Mouse (Mus musculus): ENCODE measurements at regions not wholly inside any gene's neighbourhood (a gene's known extent, or its start where the extent isn't known, plus 50 kb on each side); places are given as distances from the start of the nearest gene placed in this dataset.

DNA sequence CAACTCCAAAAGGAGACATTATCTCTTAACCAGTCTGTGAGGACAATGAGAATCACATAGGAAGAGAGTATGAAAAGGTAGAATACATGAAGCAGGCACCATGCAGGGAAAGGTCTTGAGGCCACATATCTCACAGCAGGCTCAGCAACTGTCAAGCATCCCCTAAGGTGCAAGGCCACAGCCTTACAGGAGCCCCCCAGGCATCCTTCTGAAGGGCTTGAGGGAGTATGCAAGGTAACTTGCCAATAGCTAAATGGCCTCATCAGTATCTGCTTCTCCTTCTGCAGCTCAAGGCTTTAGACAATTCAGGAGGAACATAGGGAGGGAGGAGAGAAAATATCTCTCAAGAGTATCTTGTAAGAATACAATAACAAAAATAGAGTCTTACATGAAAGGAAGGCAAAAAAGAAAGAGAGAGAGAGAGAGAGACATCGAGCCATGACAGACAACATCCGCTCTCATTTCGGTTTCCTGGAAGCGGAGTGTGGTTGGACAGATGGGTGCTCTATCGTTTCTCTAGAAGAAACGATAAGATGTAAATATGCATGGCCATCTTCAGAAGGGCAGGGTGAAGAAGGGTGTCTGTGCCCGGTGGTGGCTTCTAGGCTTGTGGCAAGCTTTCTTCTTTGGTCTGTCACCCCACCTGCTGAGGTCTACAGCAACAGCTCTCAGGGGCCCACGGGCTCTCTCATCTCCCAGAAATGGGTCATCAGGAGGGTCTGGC is 349.6 kb upstream of the 3110018I06Rik start:
- TF ChIP-seq GATA1 (IDR thresholded peaks at IDR 0.05; ENCODE audit: low read length) (no peak), TAL1 (IDR thresholded peaks at IDR 0.05; ENCODE audit: low read length) (no peak)
